Mouse (Mus musculus) thymus, adult 2 months (tissue): Measurements from ENCODE around the gene Adamtsl5. TPM values are rescaled to one million over a fixed set of nuclear protein-coding genes. Genes with fewer than 3 reads are reported as not detected.

Experiments
- DNase-seq: peaks from one replicate; pipeline ENCODE4 v3.0.0; 2021
- H3K27ac ChIP-seq: fragments of 200-500 bp; 2 replicates; pipeline ENCODE4 v1.5.1; 2012; ENCODE audit warnings: low read length, control low read depth; ENCODE audit not compliant: control insufficient read depth, insufficient read depth
- H3K27me3 ChIP-seq: fragments of 200-500 bp; 2 replicates; pipeline ENCODE4 v1.6.1; 2012; ENCODE audit warnings: mild to moderate bottlenecking, low read length, moderate library complexity, mixed read lengths; ENCODE audit not compliant: control insufficient read depth, insufficient read depth
- H3K36me3 ChIP-seq: fragments of 200-500 bp; 2 replicates; pipeline ENCODE4 v1.6.1; 2012; ENCODE audit warnings: mild to moderate bottlenecking, low read length, moderate library complexity; ENCODE audit not compliant: control insufficient read depth, insufficient read depth
- H3K4me1 ChIP-seq: fragments of 200-500 bp; replicated peaks from 2 replicates; pipeline ENCODE4 v1.6.1; 2012; ENCODE audit warnings: low read length; ENCODE audit not compliant: control insufficient read depth, insufficient read depth
- H3K4me3 ChIP-seq: fragments of 200-500 bp; 2 replicates; pipeline ENCODE4 v1.5.1; 2012; ENCODE audit warnings: mild to moderate bottlenecking, low read length, control low read depth, moderate library complexity; ENCODE audit not compliant: control insufficient read depth, insufficient read depth
- CTCF ChIP-seq: fragments of 200-500 bp; IDR thresholded peaks from 2 replicates; pipeline ENCODE4 v1.5.1; 2012; ENCODE audit warnings: mild to moderate bottlenecking, control low read depth, low read length, moderate library complexity, borderline replicate concordance; ENCODE audit not compliant: control insufficient read depth, poor library complexity, insufficient read depth; ENCODE audit errors: extremely low read depth
- POLR2A ChIP-seq: fragments of 200-500 bp; IDR thresholded peaks from 2 replicates; pipeline ENCODE4 v1.6.1; 2012; ENCODE audit warnings: mild to moderate bottlenecking, low read length, control low read depth, moderate library complexity; ENCODE audit not compliant: control insufficient read depth, poor library complexity, insufficient read depth; ENCODE audit errors: extremely low read depth
- WGBS: fragments of 180-500 bp; shearing (Covaris S2); methylation state at CpG from one replicate; pipeline ENCODE4 v1.1.7; 2018; 5-methylcytosine and 5-hydroxymethylcytosine counted together
- polyA plus RNA-seq: library from polyadenylated mRNA; depleted of rRNA; stranded (reverse); fragments of >200 nt; gene quantifications from 2 replicates; pipeline ENCODE4 v1.2.3, GENCODE M21; 2012

Gene Adamtsl5
- polyA plus RNA-seq, 1 experiment, result 9.0 TPM

DNA sequence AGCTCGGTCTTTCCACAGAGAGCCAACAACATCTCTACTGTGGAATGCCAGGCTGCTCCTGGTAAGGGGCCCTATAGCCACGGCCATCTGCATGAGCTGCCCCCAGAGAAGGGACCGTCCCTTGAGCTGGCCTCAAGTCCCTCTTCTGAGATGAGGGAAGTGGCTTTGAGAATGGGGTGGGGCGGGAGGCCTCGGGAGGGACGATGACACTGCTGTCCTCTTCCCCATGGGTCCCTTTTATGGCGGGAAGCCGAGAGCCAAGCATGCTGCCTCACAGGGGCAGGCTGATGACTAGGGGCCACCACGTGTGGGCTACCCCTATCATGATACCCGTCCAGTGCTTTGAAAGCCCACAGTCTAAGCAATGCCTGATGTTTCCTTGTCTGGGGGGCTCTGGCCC is 31.2 kb downstream of the Adamtsl5 start:
- no peak overlapping the region for H3K27ac ChIP-seq
- no peak overlapping the region for H3K4me3 ChIP-seq
- H3K27me3 ChIP-seq, result no peaks in the 10 kb centered on the region; the same call in 1 of the 2 replicates
- WGBS, result 55% methylated on average over 10 of the region's 10 CpGs
- peaks cover 25% of the 10 kb centered on the region for H3K4me1 ChIP-seq
- TF ChIP-seq CTCF (no peak), POLR2A (no peak)
- DNase-seq, result no peak
- H3K36me3 ChIP-seq, result no peaks in the 10 kb centered on the region

GRCm38 (mm10) chr10:80316359-80316781 is 31.8 kb downstream of the Adamtsl5 start:
- Histone ChIP-seq H3K27me3 (no peaks in the 10 kb centered on the region; the same call in 1 of the 2 replicates), H3K4me3 (no peak overlapping the region), H3K36me3 (no peaks in the 10 kb centered on the region), H3K27ac (no peak overlapping the region), H3K4me1 (peaks cover 19% of the 10 kb centered on the region)
- no peak for TF ChIP-seq POLR2A
- no peak for TF ChIP-seq CTCF
- 83% methylated on average over 11 of the region's 11 CpGs for WGBS
- DNase-seq, result no peak

GRCm38 (mm10) chr10:80315315-80315714 is 32.9 kb downstream of the Adamtsl5 start:
- Histone ChIP-seq H3K27ac (no peak overlapping the region), H3K36me3 (no peaks in the 10 kb centered on the region), H3K4me1 (peaks cover 10% of the 10 kb centered on the region), H3K4me3 (no peak overlapping the region), H3K27me3 (no peaks in the 10 kb centered on the region; the same call in 1 of the 2 replicates)
- 69% methylated on average over 27 of the region's 27 CpGs for WGBS
- TF ChIP-seq POLR2A (no peak), CTCF (no peak)
- no peak for DNase-seq

DNA sequence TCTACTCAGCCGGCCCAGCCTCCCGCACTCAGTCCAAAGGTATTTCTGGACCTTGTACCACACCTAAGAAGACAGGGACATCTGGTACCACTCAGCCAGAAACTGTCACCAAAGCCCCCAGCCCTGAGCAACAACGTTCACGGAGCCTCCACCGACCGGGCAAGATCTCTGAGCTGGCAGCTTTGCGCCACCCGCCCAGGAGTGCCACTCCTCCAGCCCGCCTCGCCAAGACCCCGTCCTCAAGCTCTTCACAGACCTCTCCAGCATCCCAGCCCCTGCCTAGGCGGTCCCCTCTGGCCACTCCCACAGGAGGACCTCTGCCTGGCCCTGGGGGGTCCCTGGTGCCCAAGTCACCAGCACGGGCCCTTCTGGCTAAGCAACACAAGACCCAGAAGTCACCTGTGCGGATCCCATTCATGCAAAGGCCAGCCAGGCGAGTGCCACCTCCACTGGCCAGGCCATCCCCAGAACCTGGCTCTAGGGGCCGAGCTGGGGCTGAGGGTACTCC is 33.7 kb downstream of the Adamtsl5 start:
- 79% methylated on average over 16 of the region's 16 CpGs for WGBS
- Histone ChIP-seq H3K27ac (no peak overlapping the region), H3K4me3 (no peak overlapping the region), H3K27me3 (no peaks in the 10 kb centered on the region; the same call in 1 of the 2 replicates), H3K4me1 (peaks cover 8% of the 10 kb centered on the region), H3K36me3 (no peaks in the 10 kb centered on the region)
- TF ChIP-seq POLR2A (no peak), CTCF (no peak)
- no peak for DNase-seq

DNA sequence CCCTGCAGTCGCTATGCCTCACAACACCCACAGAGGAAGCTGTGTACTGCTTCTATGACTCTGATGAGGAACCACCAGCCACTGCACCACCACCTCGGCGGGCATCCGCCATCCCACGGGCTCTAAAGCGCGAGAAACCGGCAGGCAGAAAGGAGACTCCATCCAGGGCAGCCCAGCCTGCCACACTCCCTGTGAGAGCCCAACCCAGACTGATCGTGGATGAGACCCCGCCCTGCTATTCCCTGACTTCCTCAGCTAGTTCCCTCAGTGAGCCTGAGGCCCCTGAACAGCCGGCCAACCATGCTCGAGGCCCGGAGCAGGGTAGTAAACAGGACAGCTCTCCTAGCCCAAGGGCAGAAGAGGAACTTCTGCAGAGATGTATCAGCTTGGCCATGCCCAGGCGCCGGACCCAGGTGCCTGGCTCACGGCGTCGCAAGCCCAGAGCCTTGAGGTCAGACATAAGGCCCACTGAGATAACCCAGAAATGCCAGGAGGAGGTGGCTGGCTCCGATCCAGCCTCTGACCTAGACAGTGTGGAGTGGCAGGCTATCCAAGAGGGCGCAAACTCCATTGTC is 34.5 kb downstream of the Adamtsl5 start:
- TF ChIP-seq CTCF, result no peak
- no peak for TF ChIP-seq POLR2A
- H3K27me3 ChIP-seq, result no peaks in the 10 kb centered on the region; the same call in 1 of the 2 replicates
- H3K27ac ChIP-seq, result no peak overlapping the region
- WGBS, result 10% methylated on average over 20 of the region's 20 CpGs
- DNase-seq, result no peak
- H3K4me3 ChIP-seq, result no peak overlapping the region
- no peaks in the 10 kb centered on the region for H3K4me1 ChIP-seq
- no peaks in the 10 kb centered on the region for H3K36me3 ChIP-seq

DNA sequence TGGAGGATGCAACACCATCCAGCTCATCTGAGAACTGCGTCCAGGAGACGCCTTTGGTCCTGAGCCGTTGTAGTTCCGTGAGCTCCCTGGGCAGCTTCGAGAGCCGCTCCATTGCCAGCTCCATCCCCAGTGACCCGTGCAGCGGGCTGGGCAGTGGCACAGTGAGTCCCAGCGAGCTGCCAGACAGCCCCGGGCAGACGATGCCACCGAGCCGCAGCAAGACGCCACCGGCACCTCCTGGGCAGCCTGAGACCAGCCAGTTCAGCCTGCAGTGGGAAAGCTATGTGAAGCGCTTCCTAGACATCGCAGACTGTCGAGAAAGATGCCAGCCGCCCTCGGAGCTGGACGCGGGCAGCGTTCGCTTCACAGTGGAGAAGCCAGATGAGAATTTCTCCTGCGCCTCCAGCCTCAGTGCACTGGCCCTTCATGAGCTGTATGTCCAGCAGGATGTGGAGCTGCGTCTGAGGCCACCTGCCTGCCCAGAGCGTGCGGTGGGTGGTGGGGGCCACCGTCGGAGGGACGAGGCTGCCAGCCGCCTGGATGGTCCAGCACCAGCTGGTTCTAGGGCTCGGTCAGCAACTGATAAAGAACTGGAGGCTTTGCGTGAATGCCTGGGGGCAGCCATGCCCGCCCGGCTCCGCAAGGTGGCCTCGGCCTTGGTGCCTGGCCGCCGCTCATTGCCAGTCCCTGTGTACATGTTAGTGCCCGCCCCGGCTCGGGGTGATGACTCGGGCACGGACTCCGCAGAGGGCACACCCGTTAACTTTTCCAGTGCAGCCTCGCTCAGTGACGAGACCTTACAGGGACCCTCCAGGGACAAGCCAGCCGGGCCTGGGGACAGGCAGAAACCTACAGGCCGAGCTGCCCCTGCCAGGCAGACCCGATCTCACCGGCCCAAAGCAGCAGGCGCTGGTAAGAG is 35.4 kb downstream of the Adamtsl5 start:
- H3K4me3 ChIP-seq, result no peak overlapping the region
- H3K27me3 ChIP-seq, result no peaks in the 10 kb centered on the region; the same call in 1 of the 2 replicates

More for the DNA sequence above, 35.4 kb downstream of the Adamtsl5 start:
- WGBS, result 78% methylated on average over 54 of the region's 54 CpGs
- DNase-seq, result no peak
- H3K4me1 ChIP-seq, result no peaks in the 10 kb centered on the region
- no peak overlapping the region for H3K27ac ChIP-seq
- no peaks in the 10 kb centered on the region for H3K36me3 ChIP-seq
- no peak for TF ChIP-seq CTCF
- TF ChIP-seq POLR2A, result no peak
